Mouse (Mus musculus) E14TG2a.4 (cell line): ENCODE results near the gene Ppp4c.

Experiments used
- H3K27me3 ChIP-seq: 2 replicates; pipeline ENCODE4 v1.6.1; 2014; ENCODE audit warnings: low read length, control low read depth; ENCODE audit not compliant: insufficient read depth
- H3K36me3 ChIP-seq: 2 replicates; pipeline ENCODE4 v1.6.1; 2014; ENCODE audit warnings: low read length, control low read depth; ENCODE audit not compliant: insufficient read depth
- H3K4me1 ChIP-seq: replicated peaks from 2 replicates; pipeline ENCODE4 v1.6.1; 2014; ENCODE audit warnings: low read depth, low read length, control low read depth
- H3K4me3 ChIP-seq: replicated peaks from 2 replicates; pipeline ENCODE4 v1.5.1; 2014; ENCODE audit warnings: mild to moderate bottlenecking, low read length
- H3K9me3 ChIP-seq: 2 replicates; pipeline ENCODE4 v1.6.1; 2014; ENCODE audit warnings: low read length, control low read depth
- CTCF ChIP-seq: conservative IDR thresholded peaks from 2 replicates; pipeline ENCODE4 v1.5.1; 2014; ENCODE audit warnings: low read length
- NANOG ChIP-seq: IDR thresholded peaks from 2 replicates; pipeline ENCODE4 v1.6.1; 2014; ENCODE audit warnings: borderline replicate concordance, low read length, mixed read lengths
- POU5F1 ChIP-seq: IDR thresholded peaks from 2 replicates; pipeline ENCODE4 v1.6.1; 2014; ENCODE audit warnings: low read length, borderline replicate concordance

Ppp4c gene

GRCm38 (mm10) chr7:126798127-126799049 is 6.1 kb upstream of the Ppp4c start:
- H3K27me3 ChIP-seq = no peaks in the 10 kb centered on the region
- no peaks in the 10 kb centered on the region for H3K9me3 ChIP-seq
- peak overlapping the region; percentile 99 for H3K4me3 ChIP-seq
- H3K4me1 ChIP-seq = peaks cover 66% of the 10 kb centered on the region
- H3K36me3 ChIP-seq = peaks cover 66% of the 10 kb centered on the region
- TF ChIP-seq NANOG (no peak), POU5F1 (no peak), CTCF (no peak)

- Histone ChIP-seq H3K4me3 (peak within 1 kb of the TSS; percentile 99), H3K36me3 (peaks cover 58% of the 10 kb centered on the region), H3K27me3 (no peaks in the 10 kb centered on the region), H3K9me3 (no peaks in the 10 kb centered on the region), H3K4me1 (peaks cover 71% of the 10 kb centered on the region)
- TF ChIP-seq CTCF = no peak
- no peak for TF ChIP-seq NANOG
- TF ChIP-seq POU5F1 = no peak
Measured at GRCm38 (mm10) chr7:126797411-126798126, 5.3 kb upstream of the Ppp4c start, which contains the start of gene Fam57b. Fam57b (plus strand) TSS chr7:126797668.

- TF ChIP-seq POU5F1 = no peak
- no peak for TF ChIP-seq NANOG
- TF ChIP-seq CTCF = peak; percentile 14; the same call in 1 of the 2 replicates
- Histone ChIP-seq H3K9me3 (no peaks in the 10 kb centered on the region), H3K4me3 (peak overlapping the region; percentile 99), H3K4me1 (peaks cover 61% of the 10 kb centered on the region), H3K36me3 (peaks cover 50% of the 10 kb centered on the region), H3K27me3 (no peaks in the 10 kb centered on the region)
Measured at GRCm38 (mm10) chr7:126796350-126796932, 4.1 kb upstream of the Ppp4c start.

GRCm38 (mm10) chr7:126795387-126796317 is 3.4 kb upstream of the Ppp4c start:
- H3K27me3 ChIP-seq = no peaks in the 10 kb centered on the region
- H3K4me1 ChIP-seq = peaks cover 60% of the 10 kb centered on the region
- peaks cover 55% of the 10 kb centered on the region for H3K36me3 ChIP-seq
- no peaks in the 10 kb centered on the region for H3K9me3 ChIP-seq
- TF ChIP-seq POU5F1 (no peak), CTCF (no peak), NANOG (no peak)
- peak overlapping the region; percentile 99 for H3K4me3 ChIP-seq

GRCm38 (mm10) chr7:126794271-126794605 is 1.9 kb upstream of the Ppp4c start:
- no peaks in the 10 kb centered on the region for H3K9me3 ChIP-seq
- H3K4me1 ChIP-seq = peaks cover 66% of the 10 kb centered on the region
- H3K27me3 ChIP-seq = no peaks in the 10 kb centered on the region
- no peak for TF ChIP-seq POU5F1
- TF ChIP-seq CTCF = no peak
- no peak for TF ChIP-seq NANOG
- H3K36me3 ChIP-seq = peaks cover 68% of the 10 kb centered on the region
- no peak overlapping the region for H3K4me3 ChIP-seq

- H3K27me3 ChIP-seq = no peaks in the 10 kb centered on the region
- no peaks in the 10 kb centered on the region for H3K9me3 ChIP-seq
- H3K36me3 ChIP-seq = peaks cover 73% of the 10 kb centered on the region
- peak overlapping the region; percentile 98 for H3K4me3 ChIP-seq
- H3K4me1 ChIP-seq = peaks cover 72% of the 10 kb centered on the region
- TF ChIP-seq NANOG = no peak
- no peak for TF ChIP-seq CTCF
- no peak for TF ChIP-seq POU5F1
Measured at GRCm38 (mm10) chr7:126793456-126794270, 1.4 kb upstream of the Ppp4c start.

- no peak for TF ChIP-seq POU5F1
- TF ChIP-seq CTCF = no peak
- TF ChIP-seq NANOG = no peak
- Histone ChIP-seq H3K9me3 (no peaks in the 10 kb centered on the region), H3K4me1 (peaks cover 79% of the 10 kb centered on the region), H3K27me3 (no peaks in the 10 kb centered on the region), H3K4me3 (peak overlapping the region; percentile 98), H3K36me3 (peaks cover 75% of the 10 kb centered on the region)
Measured at GRCm38 (mm10) chr7:126792721-126793443, 586 bp upstream of the Ppp4c start.
